In the genomic region with DNA sequence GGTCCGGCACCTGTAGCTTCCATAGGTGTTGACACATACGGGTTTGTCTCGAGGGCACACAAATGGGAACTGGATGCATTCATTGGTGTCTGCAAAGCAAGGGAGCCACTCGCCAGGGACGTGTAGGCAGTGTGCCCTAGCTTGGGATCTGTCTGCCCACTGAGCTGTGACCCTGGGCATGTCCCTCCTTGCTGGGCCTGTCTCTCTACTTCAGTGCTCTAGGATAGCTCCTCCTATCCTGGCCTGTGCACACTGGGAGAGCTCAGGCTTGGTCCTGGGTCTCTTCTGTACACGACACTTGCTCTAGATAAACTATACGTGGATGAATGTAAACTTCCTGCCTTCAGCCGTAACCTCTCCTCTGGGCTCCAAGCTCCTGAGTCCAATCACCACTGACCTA, we compare ENCODE assay signal across 35 mouse cellular contexts. TPM values are rescaled to one million over a fixed set of nuclear protein-coding genes. Genes with fewer than 3 reads are reported as not detected.
"Had no signal": no experiment of that assay in that cellular context is flagged by ENCODE, and none has a peak within 500 bp of the region (broad histone marks: within the 10 kb centered on the region; RNA-seq: fewer than 3 reads in every experiment).

No protein-coding gene starts in this region.

- H3K27me3 ChIP-seq: limb, embryonic 13.5 days; limb, embryonic 15.5 days; liver, embryonic 13.5 days; liver, embryonic 15.5 days; lung, embryonic 15.5 days; midbrain, embryonic 12.5 days; midbrain, embryonic 13.5 days; midbrain, embryonic 15.5 days; neural tube, embryonic 12.5 days had no signal

- H3K4me1 ChIP-seq: limb, embryonic 15.5 days; liver, embryonic 12.5 days; liver, embryonic 13.5 days; liver, embryonic 15.5 days; lung, embryonic 15.5 days; megakaryocyte, embryonic 14.5 days; neural tube, embryonic 12.5 days had no signal

- H3K4me2 ChIP-seq: limb, embryonic 12.5 days; limb, embryonic 13.5 days; limb, embryonic 15.5 days; liver, embryonic 11.5 days; liver, embryonic 12.5 days; liver, embryonic 13.5 days; liver, embryonic 15.5 days; lung, embryonic 14.5 days; lung, embryonic 15.5 days; midbrain, embryonic 11.5 days; midbrain, embryonic 12.5 days; midbrain, embryonic 13.5 days; midbrain, embryonic 15.5 days; neural tube, embryonic 12.5 days had no signal

- H3K9ac ChIP-seq: limb, embryonic 12.5 days; limb, embryonic 13.5 days; limb, embryonic 15.5 days; liver, embryonic 12.5 days; liver, embryonic 13.5 days; liver, embryonic 14.5 days; liver, embryonic 15.5 days; liver, postnatal 0 days; lung, embryonic 14.5 days; lung, embryonic 15.5 days; midbrain, embryonic 12.5 days; midbrain, embryonic 13.5 days; midbrain, embryonic 15.5 days; neural tube, embryonic 12.5 days had no signal

- DNase-seq: left cerebral cortex, postnatal 4 days; liver; liver, embryonic 13.5 days; liver, postnatal 0 days; lung, adult 18-20 months; lung, adult 2 months; lung, embryonic 14.5 days; lung, postnatal 10 days; lung, postnatal 14 days; lung, postnatal 36 days; lung, postnatal 4 days; midbrain, embryonic 14.5 days had no signal

- H3K4me3 ChIP-seq: limb, embryonic 10.5 days; limb, embryonic 12.5 days; limb, embryonic 13.5 days; limb, embryonic 15.5 days; liver, embryonic 12.5 days; liver, embryonic 13.5 days; liver, embryonic 15.5 days; lung, embryonic 15.5 days; megakaryocyte, embryonic 14.5 days; midbrain, embryonic 10.5 days; midbrain, embryonic 12.5 days; midbrain, embryonic 13.5 days; midbrain, embryonic 15.5 days; myocyte; neural tube, embryonic 12.5 days had no signal

- H3K9me3 ChIP-seq: limb, embryonic 10.5 days; limb, embryonic 12.5 days; limb, embryonic 13.5 days; limb, embryonic 15.5 days; liver, embryonic 12.5 days; liver, embryonic 13.5 days; liver, embryonic 15.5 days; lung, embryonic 15.5 days; megakaryocyte, embryonic 14.5 days; midbrain, embryonic 10.5 days; midbrain, embryonic 12.5 days; midbrain, embryonic 13.5 days; midbrain, embryonic 15.5 days; neural tube, embryonic 12.5 days had no signal

- H3K27ac ChIP-seq: limb, embryonic 10.5 days; limb, embryonic 12.5 days; limb, embryonic 13.5 days; limb, embryonic 15.5 days; liver, embryonic 12.5 days; liver, embryonic 13.5 days; liver, embryonic 14.5 days; liver, embryonic 15.5 days; lung, embryonic 15.5 days; macrophage; midbrain, embryonic 10.5 days; midbrain, embryonic 12.5 days; midbrain, embryonic 13.5 days; midbrain, embryonic 15.5 days; neural tube, embryonic 12.5 days had no signal

- ATAC-seq: liver, embryonic 12.5 days; liver, postnatal 0 days; lung, postnatal 0 days; midbrain, embryonic 13.5 days; midbrain, embryonic 15.5 days; midbrain, embryonic 16.5 days had no signal

- H3K36me3 ChIP-seq: limb, embryonic 10.5 days; limb, embryonic 12.5 days; limb, embryonic 13.5 days; limb, embryonic 15.5 days; liver, embryonic 12.5 days; liver, embryonic 13.5 days; liver, embryonic 15.5 days; lung, embryonic 15.5 days; midbrain, embryonic 10.5 days; midbrain, embryonic 12.5 days; midbrain, embryonic 13.5 days; midbrain, embryonic 15.5 days; neural tube, embryonic 12.5 days had no signal

RNA-seq across cellular contexts. Expression of a gene that starts 36.8 kb away (rescaled TPM):
- polyA plus RNA-seq: limb, embryonic 10.5 days; limb, embryonic 11.5 days; liver, adult 2 months; liver, embryonic 11.5 days; liver, embryonic 14.5 days; liver, embryonic 15.5 days; liver, embryonic 16.5 days; liver, postnatal 0 days; lung, embryonic 14.5 days; lung, postnatal 0 days; macrophage had no signal
